Mouse (Mus musculus) hindbrain, embryonic 11.5 days (tissue): Measurements from ENCODE around the gene Rab25. TPM values are rescaled to one million over a fixed set of nuclear protein-coding genes. Genes with fewer than 3 reads are reported as not detected.

Experiments used
- ATAC-seq: fragments of 200-750 bp; cut with Nextera tagmentation; 2 replicates; pipeline ENCODE4 v1.8.0; 2017; ENCODE audit warnings: mild to moderate bottlenecking, moderate TSS enrichment, moderate library complexity; ENCODE audit not compliant: low FRiP score
- DNase-seq: peaks from one replicate; pipeline ENCODE4 v3.0.0-alpha.2; 2015; ENCODE audit warnings: low spot score
- H3K27ac ChIP-seq: fragments of 300-500 bp; sonication (generic); 2 replicates; pipeline ENCODE4 v1.5.1; 2014; ENCODE audit warnings: mild to moderate bottlenecking, low read depth, low read length
- H3K27me3 ChIP-seq: fragments of 300-500 bp; sonication (generic); 2 replicates; pipeline ENCODE4 v1.6.1; 2014; ENCODE audit warnings: mild to moderate bottlenecking, low read length, moderate library complexity, mixed read lengths; ENCODE audit not compliant: control insufficient read depth, insufficient read depth
- H3K36me3 ChIP-seq: fragments of 300-500 bp; sonication (generic); 2 replicates; pipeline ENCODE4 v1.6.1; 2014; ENCODE audit warnings: mild to moderate bottlenecking, low read length, moderate library complexity, mixed read lengths; ENCODE audit not compliant: control insufficient read depth, insufficient read depth
- H3K4me1 ChIP-seq: fragments of 300-500 bp; sonication (generic); replicated peaks from 2 replicates; pipeline ENCODE4 v1.6.1; 2014; ENCODE audit warnings: low read length, mixed read lengths; ENCODE audit not compliant: control insufficient read depth, insufficient read depth
- H3K4me2 ChIP-seq: fragments of 300-500 bp; sonication (generic); replicated peaks from 2 replicates; pipeline ENCODE4 v1.6.1; 2014; ENCODE audit warnings: mild to moderate bottlenecking, low read depth, low read length
- H3K4me3 ChIP-seq: fragments of 300-500 bp; sonication (generic); 2 replicates; pipeline ENCODE4 v1.5.1; 2014; ENCODE audit warnings: low read depth, low read length
- H3K9ac ChIP-seq: fragments of 300-500 bp; sonication (generic); 2 replicates; pipeline ENCODE4 v1.6.1; 2014; ENCODE audit warnings: low read depth, low read length
- H3K9me3 ChIP-seq: fragments of 300-500 bp; sonication (generic); 2 replicates; pipeline ENCODE4 v1.6.1; 2016; ENCODE audit warnings: low read length; ENCODE audit not compliant: control insufficient read depth
- WGBS: fragments of 180-500 bp; shearing (Covaris S2); extraction: QIAGEN DNeasy Blood & Tissue Kit; methylation state at CpG from one replicate; pipeline ENCODE4 v1.1.7; 2014; 5-methylcytosine and 5-hydroxymethylcytosine counted together
- polyA plus RNA-seq: library from polyadenylated mRNA; unstranded; fragments of >200 nt; fragmentation: Nextera tagmentation; extraction: Ambion mirVana; gene quantifications from 2 replicates; pipeline ENCODE4 v1.2.1, GENCODE M21; 2014

Rab25 gene
- polyA plus RNA-seq, 1 experiment from 2014 or later = 1.8 TPM

DNA sequence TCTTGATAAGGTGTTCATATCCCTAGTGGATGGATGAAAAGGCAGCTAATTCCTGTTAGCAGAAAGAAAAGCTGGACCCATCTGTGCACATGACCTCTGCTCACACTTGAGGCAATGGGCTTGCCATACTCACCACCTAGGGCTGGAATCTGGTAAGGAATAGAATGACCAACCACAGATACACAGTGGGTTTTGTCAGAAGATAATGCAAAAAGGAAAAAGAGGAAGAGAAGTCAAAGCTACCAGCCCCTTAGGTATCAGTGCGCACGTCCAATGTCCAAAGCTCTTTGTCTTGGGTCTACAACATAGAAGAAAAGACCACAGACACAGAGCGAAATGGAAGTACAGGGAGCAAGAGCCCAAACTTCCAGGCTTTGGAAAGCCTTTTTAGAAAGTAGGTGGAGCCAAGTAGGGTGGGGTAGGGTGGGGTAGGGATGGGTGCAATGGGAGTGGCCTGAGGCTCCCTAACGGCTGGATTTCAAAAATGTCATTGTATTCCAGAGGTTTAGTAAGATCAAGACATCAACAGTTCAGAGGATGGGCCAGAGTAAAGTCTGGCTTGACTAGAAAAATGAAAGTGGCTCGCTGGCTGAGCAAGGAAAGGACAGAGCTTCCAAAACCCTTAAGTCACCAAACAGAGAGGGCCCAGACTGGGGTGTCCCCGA lies 46.6 kb downstream of the Rab25 start:
- H3K4me1 ChIP-seq = peaks cover 5% of the 10 kb centered on the region
- ATAC-seq (no peak), DNase-seq (no peak)
- H3K27me3 ChIP-seq = peaks cover 27% of the 10 kb centered on the region
- H3K4me3 ChIP-seq = no peak overlapping the region; the same call in 1 of the 2 replicates
- no peak overlapping the region for H3K4me2 ChIP-seq
- WGBS = 51% methylated on average over 6 of the region's 6 CpGs
- no peak overlapping the region for H3K27ac ChIP-seq
- H3K9me3 ChIP-seq = no peaks in the 10 kb centered on the region
- no peaks in the 10 kb centered on the region for H3K36me3 ChIP-seq
- H3K9ac ChIP-seq = no peak overlapping the region

- Histone ChIP-seq H3K27ac (no peak overlapping the region), H3K9me3 (no peaks in the 10 kb centered on the region), H3K4me1 (peaks cover 5% of the 10 kb centered on the region), H3K9ac (no peak overlapping the region), H3K36me3 (no peaks in the 10 kb centered on the region), H3K4me3 (no peak overlapping the region), H3K4me2 (no peak overlapping the region), H3K27me3 (peaks cover 27% of the 10 kb centered on the region)
- ATAC-seq (no peak), DNase-seq (no peak)
- WGBS = 42% methylated on average over 4 of the region's 4 CpGs
These were observed 47.3 kb downstream of the Rab25 start for GRCm38 (mm10) chr3:88500655-88501365.

DNA sequence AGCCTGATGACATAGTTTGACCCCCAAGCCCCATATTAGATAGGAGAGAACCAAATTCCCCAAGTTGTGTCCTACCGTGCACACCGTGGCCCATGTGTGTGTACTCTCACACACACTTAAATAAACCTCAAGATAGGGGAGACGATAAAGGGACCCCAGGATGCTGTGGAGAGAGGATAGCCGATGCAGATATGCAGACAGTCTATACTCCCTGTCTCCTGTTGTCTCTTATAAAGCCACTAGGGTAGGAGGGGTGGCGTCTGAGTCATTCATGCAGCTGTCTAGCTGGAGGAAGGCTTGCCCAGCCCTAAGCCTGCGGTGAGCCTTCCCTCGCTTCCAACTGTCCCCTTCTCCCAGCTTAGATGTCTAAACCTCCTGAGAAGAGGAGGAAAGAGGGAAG lies 48.0 kb downstream of the Rab25 start:
- Histone ChIP-seq H3K9me3 (no peaks in the 10 kb centered on the region), H3K4me3 (no peak overlapping the region), H3K36me3 (no peaks in the 10 kb centered on the region), H3K27ac (no peak overlapping the region), H3K4me1 (peaks cover 5% of the 10 kb centered on the region), H3K27me3 (peaks cover 27% of the 10 kb centered on the region), H3K9ac (no peak overlapping the region), H3K4me2 (no peak overlapping the region)
- ATAC-seq = no peak
- DNase-seq = no peak
- 75% methylated on average over 7 of the region's 7 CpGs for whole genome bisulfite sequencing

GRCm38 (mm10) chr3:88499580-88499979 lies 48.5 kb downstream of the Rab25 start:
- 67% methylated on average over 4 of the region's 4 CpGs for WGBS
- Histone ChIP-seq H3K27me3 (peaks cover 27% of the 10 kb centered on the region), H3K36me3 (no peaks in the 10 kb centered on the region)

GRCm38 (mm10) chr3:88495741-88496415 lies 52.2 kb downstream of the Rab25 start:
- DNase-seq (no peak), ATAC-seq (no peak)
- Histone ChIP-seq H3K9me3 (no peaks in the 10 kb centered on the region), H3K4me3 (no peak overlapping the region), H3K36me3 (no peaks in the 10 kb centered on the region), H3K4me1 (peaks cover 4% of the 10 kb centered on the region; the same call in 1 of the 2 replicates), H3K27ac (no peak overlapping the region), H3K9ac (no peak overlapping the region), H3K4me2 (no peak overlapping the region), H3K27me3 (peaks cover 2% of the 10 kb centered on the region; the same call in 1 of the 2 replicates)
- WGBS = 86% methylated on average over 10 of the region's 10 CpGs

More at GRCm38 (mm10) chr3:88499580-88499979, 48.5 kb downstream of the Rab25 start:
- ATAC-seq = no peak
- Histone ChIP-seq H3K4me3 (no peak overlapping the region), H3K27ac (no peak overlapping the region), H3K9me3 (no peaks in the 10 kb centered on the region), H3K4me2 (no peak overlapping the region), H3K9ac (no peak overlapping the region), H3K4me1 (peaks cover 5% of the 10 kb centered on the region)
- DNase-seq = no peak

DNA sequence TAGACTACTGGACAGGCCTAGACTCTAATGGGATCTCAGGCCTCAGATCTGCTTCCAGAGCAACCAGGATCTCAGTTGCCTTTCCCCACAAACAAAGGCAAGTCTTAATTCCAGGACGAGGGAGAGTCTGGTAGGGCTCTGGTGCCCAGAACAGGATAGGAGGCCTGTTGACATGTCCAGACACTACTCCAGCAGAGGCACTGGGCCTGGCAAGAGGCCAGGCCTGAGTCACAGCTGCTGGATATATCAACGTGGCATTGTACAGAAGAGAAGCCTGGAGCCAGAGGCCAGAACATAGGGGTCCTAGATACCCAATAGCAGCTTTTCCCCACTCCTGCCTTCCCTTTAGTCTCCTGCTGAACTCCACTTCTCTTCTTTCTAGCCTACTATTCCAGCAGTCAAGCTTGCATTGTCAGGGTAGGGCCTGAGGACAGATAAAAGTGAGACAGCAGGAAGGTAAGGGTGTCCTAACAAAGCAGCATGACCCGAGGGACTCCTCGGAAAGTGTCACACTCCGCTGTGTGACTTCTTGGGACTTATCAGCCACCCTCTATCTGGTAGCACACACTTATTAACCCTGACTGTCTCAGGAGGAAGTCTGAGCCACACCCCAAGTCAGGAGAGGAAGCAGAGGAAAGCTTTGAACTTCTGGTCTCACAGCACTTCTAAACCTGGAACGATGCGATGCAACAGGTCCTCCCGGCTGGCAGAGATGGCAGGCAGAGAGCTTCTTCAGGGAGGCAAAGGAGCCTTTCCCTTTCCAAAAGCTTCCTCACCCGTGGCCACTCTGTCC lies 53.1 kb downstream of the Rab25 start:
- ATAC-seq (no peak), DNase-seq (no peak)
- Histone ChIP-seq H3K27me3 (no peaks in the 10 kb centered on the region), H3K4me3 (no peak overlapping the region), H3K9ac (no peak overlapping the region), H3K36me3 (no peaks in the 10 kb centered on the region), H3K4me2 (no peak overlapping the region), H3K9me3 (no peaks in the 10 kb centered on the region), H3K4me1 (peaks cover 4% of the 10 kb centered on the region; the same call in 1 of the 2 replicates), H3K27ac (no peak overlapping the region)
- 77% methylated on average over 9 of the region's 9 CpGs for WGBS

DNA sequence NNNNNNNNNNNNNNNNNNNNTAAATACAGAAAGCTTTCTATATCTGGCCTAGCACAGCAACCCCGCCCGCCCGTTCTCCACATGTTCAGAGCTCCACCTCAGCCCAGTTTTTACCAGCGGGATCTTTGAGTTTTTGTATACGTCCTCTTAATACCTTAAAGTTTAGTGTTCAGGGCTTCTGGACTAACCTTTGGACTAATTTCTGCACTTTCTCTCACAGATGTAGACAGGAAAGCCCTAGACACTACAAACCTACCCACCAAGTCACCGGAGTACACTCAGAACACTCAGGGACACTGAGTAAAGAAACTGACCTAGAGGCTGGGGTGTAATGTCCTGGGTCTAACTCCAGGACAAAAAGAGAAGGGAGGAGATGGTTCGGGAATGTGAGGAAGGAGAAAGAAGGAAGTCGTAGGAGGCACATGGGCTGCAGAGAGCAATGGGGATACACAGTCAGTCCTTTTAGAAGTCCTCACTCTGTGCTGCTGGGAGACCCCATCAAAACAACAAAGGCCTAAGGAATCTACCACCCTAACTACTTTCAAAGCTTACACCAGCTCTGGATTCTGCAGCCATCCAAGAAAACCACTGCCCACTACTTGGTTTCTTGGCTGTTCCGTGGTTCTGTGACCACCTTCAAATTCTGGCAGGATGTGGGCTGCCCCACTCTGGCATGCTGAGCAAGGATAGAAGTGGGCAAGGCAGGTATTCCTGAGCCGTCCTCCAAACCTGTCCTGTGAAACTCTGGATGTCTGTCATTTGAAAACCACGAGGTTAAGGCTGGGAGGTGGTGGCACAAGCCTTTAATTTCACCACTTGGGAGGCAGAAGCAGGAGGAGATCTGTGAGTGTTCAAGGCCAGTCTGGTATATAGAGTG lies 54.2 kb downstream of the Rab25 start:
- Histone ChIP-seq H3K27me3 (no peaks in the 10 kb centered on the region), H3K4me1 (peaks cover 4% of the 10 kb centered on the region; the same call in 1 of the 2 replicates), H3K4me3 (no peak overlapping the region), H3K36me3 (no peaks in the 10 kb centered on the region), H3K27ac (no peak overlapping the region), H3K9me3 (no peaks in the 10 kb centered on the region), H3K4me2 (no peak overlapping the region), H3K9ac (0 out of 2 replicates have a peak overlapping the region, but pooled peaks have one; percentile 2)
- no peak for DNase-seq
- no peak for ATAC-seq
- WGBS = 84% methylated on average over 11 of the region's 11 CpGs
